Mouse (Mus musculus) layer of hippocampus, adult 11-12 months (tissue): ENCODE measurements at regions not wholly inside any gene's neighbourhood (a gene's known extent, or its start where the extent isn't known, plus 50 kb on each side); places are given as distances from the start of the nearest gene placed in this dataset.

Experiments
- DNase-seq: peaks from one replicate; pipeline ENCODE4 v3.0.0; 2022; ENCODE audit warnings: low spot score

DNA sequence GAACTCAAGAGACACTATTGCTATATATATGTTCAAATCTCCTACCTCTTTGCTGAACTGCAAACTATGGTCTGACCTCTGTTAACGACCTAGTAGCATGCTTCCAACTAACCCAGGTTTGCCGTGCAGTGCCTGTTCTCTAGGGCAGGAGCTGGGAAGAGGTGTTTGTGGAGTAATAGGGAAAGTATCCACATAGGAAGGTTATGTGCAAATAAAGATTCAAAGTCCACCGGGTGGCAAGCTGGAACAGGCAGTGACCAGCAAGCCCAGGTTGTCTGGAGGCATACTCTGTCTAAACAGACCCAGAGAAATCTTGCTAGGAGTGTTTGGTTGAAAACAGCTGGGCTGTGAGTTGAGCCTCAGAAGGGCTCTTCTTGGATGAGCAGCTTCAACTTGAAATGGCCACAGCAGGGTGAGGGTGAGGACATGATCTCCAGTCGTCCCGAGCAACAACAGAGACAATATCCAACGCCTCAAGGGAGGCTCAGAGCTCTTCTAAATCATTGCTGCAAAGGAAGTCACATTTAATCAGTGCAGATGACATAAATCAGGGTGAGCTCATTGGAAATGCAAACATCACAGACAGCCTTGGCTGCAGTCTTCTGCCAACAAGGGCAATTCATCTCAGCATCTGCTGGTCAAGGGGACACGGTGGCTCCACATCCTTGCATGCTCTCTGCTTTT lies 846.7 kb downstream of the Synb start:
- DNase-seq: no peak

DNA sequence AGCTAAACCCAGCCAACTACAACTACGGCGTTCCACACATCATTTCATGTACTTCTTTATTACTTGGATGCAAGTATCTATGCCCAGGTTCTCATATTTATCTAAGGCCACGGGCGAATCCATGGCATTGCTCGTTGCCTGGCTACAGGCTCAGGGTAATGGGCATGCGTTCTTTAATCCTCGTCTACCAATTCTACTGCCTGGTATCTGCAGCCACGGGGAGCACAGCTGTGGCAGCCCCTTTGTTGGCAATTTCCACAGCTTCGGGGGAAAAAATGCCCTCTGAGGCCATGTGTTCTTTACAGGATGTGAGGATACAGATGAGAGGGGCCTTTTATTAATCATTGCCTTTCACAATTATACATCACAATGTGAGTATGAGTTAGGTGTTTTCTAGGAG lies 860.8 kb downstream of the Synb start:
- no peak for DNase-seq

DNA sequence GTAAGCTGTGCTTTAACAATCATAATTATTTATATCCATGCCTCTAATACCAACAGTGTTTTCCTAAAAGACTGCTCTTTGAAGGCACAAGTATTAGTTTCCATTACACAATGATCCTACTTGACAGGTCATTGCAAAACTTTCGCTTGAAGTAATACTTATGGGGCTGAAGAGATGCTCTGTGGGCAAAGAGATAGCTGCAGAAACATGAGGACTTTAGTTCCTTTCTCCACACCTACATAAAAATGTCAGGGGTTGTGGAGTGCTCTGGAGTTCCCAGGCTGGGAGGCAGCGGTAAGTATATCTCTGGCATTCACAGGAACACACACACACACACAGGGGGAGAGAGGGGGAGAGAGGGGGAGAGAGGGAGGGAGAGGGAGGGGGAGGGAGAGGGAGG lies 862.0 kb downstream of the Synb start:
- no peak for DNase-seq

DNA sequence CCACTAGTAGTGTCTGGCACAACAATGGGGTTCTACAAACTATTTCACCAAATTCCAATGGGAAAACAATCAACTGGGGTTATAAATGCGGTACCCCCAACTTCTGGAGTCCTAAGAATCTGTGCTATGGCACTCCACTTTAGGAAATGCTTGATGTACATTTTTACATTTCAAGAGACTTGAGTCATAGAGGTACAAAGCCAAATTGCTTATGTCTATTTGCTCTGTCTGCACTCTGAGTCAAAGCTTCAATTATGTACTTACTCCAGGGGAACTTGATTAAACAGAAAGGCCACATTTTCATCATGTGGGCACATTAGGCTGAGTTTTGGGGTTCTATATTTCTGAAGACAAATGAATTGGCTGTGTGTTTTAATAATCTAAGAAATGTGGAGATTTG lies 866.9 kb downstream of the Synb start:
- DNase-seq: no peak

DNA sequence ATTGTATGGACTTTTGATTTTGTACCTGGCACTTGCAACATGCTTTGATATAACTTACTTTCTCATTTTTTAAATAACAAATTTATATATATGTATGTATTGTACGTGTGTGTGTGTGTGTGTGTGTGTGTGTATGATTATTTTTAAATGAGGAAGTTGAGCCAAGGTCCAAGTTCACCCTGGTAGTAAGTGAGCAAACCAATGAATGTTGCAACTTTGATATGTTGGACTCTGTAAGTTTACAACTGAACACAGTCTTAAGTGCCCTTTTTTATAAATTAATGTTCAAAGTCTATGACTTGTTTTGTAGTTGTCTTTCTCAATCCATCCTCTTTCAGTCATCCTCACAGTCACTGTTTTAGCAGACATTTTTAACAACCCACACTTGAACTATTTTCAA lies 901.7 kb downstream of the Synb start:
- no peak for DNase-seq

DNA sequence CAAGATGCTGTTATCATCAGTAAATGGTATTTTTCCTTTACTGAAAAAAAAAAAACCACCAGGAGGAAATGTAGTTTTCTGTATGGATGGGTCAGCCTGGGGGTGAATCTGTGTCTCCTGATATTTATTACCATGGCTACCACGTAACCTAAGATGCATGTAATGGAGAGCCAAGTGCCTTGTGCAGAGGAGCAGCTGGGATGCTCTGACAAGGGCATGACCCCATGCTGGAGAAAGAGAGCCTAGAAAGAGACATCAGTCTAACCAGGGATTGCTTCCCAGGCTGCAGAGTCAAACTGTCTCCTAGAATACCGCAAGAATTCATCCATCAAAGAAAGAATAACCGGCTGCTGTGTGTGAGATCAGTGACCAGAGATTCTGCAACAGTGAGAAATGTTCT lies 902.2 kb downstream of the Synb start:
- no peak for DNase-seq

DNA sequence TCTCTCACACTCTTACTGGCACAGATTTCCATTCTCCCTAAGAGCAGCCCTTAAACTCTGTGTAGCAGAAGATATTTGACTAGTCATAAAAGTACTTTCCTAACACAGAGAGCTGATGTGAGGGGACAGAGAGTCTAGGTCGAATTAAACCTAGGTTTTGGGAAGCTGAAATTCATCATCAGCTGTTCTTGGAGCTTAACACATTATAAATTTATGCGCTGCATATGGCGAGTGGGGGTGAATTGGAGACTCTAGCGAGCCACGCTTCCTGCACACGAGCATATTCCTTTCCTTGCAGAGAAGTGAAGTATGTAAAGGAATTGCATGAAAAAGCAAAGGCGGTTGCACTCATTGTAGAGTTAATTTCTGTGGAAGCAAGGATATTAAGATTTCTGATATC lies 912.4 kb downstream of the Synb start:
- DNase-seq: peak; percentile 36

DNA sequence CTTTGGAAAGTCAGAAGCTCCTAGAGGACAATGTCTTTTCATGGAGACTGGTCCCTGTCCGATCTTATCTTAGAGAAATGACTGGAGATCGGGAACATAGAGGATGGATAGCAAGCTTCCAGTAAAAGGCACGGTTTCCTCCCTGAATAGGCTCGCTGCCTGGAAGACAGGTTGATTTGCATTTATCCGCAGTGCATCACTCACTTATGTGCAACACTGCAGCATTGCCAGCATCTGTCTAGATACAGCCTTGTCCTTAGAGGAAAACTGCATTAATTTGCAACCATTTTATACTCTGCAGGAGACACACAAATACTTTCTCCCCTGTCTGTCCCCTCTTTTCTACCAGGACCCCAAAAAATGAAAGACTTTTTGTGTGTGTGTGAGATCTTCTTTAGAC lies 926.4 kb downstream of the Synb start:
- DNase-seq: no peak

DNA sequence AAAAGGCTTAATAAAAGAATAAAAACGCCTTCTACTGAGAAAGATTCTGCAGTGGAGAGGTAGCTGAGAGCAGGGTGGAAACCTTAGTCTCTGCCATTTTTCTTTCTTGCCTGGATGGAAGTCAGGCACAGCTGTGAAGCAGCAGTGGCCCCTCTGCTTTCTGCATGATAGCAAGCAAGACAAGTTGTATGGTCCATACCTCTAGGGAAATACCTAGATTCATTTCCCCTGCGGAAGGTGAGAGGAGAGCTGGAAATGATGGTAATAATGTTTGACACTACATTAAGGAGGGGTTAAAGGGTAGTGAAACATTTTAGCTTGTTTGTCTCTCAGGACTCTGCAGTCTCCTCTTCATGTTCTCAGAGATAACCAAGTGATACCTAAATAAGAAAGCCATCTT lies 930.2 kb downstream of the Synb start:
- DNase-seq: no peak

DNA sequence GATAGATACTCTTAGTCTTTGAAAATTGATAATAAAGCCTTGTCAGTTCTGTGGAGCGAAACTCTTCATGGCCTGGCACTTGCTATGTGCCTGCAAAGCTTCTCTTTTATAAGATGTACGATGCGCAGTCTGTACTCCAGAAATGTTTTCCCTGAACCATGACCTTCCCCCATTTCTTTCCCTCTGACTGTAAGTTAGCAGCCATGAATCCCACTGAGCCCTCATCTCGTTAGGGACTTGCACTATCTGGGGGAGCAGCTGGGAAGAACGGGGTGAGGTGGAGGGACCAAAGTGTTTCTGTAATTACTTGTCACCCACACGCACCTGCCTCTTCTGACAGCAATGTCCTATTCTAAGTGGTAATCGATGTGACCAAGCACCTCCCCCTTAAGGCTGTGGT lies 932.1 kb downstream of the Synb start:
- no peak for DNase-seq

DNA sequence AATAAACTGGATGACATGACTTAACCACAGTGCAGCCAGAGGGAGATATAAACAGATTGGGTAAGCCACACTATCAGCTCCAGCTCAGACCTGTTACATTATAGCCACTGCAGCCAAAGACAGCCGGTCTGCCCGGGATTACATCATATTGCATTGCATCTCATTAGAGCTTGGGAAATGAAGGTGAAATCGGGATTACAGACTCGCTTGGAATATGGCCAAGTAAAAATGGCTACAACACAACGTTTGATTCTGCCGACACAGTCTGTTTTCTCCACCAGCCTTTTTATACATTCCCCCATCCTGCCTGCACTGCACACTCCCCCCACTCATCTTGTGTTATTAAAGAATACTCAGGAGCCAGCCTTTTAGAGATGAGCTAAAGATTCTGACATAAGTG lies 932.6 kb downstream of the Synb start:
- no peak for DNase-seq

DNA sequence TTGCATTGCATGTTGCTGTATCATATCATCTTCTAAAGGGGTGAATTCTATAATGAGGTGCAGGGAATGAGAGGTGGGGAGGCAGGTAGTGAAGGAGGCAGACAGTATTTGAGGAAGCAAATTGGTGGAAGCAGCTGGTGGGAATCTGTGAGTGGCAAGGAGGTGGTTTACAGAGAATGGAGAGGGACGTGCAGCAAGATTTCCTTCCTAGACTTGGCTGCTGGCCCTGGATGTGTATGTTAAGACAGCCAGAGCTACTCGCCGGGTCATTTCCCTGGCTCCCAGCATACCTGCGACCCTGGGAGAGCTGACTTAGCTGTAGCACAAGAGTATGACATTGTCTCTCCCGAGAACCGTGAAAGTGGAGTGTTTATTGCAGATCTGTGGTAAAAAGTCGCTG lies 937.7 kb downstream of the Synb start:
- no peak for DNase-seq

DNA sequence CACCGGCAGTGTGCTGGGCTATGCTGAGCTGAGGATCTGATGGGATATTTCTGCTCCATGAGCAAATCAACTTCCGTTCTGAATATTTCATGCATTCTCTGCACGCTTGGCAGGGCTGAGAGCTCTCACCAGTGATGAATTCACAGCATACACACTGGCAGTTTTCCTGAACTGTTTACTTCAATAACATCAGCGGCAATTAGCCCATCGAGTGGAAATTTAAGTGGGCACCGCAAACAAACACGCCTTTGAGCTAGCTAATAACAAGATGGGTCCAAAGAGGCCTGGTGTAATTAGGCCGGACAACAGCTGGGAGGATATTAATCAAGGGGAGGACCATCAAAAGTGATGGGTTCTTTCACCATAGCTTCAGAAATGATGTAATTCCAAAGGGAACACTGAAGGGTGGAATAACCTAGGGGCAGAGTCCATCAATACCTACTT lies 938.6 kb downstream of the Synb start:
- DNase-seq: no peak

DNA sequence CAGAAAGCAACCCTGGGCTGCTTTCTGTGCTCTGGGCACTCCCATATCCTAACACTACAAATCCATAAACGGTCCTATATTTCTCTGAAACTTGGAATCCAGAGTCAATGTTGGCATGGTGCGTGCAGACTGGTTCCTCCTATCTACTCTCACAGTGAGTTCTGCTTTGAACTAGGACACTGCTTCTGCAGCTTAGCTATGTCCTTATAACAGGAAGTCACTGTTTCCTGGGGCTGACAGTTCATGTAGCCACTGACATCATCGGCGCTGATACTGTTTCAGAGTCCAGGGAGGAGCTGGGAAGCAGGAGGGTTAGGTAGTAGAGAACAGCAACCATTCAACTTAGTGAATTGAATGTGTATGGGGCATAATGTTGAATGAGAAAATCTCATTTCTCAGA lies 948.6 kb downstream of the Synb start:
- no peak for DNase-seq

DNA sequence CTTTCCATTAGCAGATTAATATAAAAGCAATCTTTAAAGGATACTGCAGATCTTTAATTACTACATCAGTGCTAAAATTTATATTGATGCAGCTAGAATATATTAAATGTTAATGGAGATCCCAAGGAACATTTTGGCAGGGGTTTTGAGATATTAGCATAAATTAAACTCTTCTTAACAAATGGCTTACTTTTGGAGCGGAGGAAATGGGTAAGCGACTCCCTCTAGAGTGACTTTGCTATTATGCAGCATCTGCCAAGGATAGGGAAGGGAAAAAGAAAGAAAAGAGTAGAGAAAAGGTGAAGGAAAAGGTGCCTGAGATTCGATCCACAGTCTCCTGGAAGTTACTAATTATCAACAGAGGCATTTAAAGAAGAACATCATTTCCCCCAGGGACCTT lies 949.4 kb downstream of the Synb start:
- DNase-seq: no peak

DNA sequence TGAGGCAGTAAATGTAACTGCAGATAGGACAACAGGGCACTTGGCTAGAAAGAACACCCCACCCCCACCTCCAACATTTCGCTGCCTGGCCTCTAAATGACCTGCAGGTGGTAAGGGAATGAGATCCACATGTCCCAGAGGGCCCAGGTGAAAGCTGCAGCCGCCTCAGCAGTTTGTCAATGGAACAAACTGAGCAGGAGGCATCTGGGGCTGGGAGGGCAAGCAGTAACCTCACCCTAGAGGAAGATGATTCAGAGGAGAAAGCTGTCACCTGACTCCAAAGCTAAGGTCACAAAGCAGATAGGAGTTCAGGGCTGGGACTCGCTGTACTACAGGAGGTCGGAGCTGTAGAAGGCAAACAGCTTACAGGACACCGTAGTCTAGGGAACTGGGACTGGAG lies 955.7 kb downstream of the Synb start:
- no peak for DNase-seq

DNA sequence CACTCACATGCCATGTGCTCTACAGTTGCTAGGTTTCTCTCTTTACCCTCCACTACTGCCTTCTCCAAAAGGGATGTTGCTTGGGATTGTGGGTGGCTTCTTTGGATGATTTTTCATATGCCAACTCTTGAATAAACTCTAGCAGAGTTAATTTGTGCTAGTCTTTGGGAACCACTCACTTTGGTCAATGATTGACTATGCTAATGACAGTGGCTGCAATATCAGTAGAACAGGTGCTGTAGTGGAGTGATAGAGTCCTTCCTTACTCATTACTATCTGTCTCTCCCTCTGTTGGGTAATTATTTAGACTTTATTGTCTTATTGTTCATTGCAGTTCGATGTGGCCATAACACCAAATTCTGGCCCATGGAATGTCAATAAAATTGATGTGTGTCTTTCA lies 969.0 kb downstream of the Synb start:
- no peak for DNase-seq

DNA sequence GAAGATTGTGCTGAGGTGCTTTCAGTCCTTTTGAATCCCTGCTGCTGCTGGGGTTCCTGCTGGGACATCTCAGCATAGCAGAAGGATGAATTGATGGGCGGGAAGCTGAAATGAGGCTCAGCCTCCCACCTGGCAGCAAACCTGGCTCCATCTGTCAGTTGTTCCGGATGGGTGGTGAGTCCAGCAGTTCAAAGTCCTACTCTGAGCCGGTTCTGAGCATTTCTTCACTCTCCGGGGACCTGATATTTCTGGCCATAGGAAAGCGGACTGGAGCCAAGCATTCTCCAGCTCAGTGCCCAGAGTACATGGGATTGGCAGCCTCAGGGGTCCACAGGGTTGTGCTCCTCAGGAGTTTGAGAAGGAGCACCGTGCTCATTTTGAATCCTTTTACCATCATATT lies 971.1 kb downstream of the Synb start:
- no peak for DNase-seq

DNA sequence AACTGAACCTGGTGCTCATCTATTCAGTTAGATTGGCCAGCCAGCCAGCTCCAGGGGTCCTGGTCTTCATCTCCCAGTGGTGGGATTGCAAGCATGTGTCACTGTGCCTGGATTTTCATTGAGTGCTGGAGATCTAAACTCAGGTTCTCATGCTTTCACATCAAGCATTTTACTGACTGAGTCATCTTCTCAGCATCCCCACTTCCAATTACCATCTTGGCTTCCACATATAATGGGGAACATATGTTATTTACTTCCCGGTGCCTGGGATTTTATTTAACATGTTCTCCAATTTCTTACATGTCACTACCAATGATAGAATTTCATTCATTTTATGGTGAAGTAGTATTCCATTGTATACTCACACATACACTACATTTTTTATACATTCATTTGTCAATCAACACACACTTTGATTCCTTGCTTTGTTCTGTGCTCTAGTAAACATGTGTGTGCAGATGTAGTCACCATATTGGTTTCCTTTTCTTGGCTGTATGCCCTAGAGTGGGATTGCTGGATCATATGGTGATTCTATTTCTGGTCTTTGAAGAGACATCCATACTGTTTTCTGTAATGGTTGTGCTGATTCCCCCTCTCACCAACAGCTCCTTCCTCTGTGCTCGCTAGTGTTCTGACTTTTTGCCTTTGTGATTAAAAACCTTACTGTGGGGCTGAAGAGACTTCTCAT lies 986.0 kb downstream of the Synb start:
- DNase-seq: peak; percentile 32

DNA sequence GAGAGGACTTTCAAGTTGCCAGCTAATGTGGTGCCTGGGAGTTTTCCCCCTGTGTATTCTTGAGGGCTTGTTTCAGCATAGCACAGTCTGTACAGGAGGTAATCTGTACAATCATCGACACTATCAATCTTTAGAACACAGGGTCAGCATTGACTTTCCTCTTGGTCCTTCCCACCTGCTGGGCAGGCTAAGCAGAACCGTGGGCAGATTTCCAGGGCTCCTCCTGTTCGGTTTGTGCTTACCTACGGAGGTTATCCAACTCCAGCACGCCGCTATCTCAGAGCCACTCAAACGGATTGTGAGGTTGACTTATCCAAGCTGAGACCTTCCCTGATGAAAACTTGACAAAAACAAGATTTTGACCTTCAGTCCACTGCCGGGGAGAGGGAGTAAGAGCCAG lies 988.9 kb downstream of the Synb start:
- no peak for DNase-seq

DNA sequence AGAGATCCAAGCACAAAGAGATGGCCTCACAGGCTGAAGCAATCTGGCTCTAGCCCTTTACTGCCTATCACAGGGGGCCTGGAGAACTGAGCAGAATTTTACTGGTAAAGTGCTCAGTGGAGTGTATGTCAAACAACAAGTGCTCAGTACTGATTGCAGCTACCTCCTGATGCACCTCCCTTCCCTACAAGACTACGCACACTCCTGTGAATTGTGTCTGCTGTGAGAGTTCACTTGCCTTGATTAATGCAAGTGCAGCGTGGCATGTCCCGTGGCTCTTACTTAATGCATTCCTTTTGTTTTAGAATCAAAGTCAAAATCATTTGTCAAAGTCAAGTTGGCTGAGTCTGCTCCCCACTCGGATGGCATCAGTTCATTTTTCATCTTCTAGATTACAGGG lies 992.4 kb downstream of the Synb start:
- no peak for DNase-seq

DNA sequence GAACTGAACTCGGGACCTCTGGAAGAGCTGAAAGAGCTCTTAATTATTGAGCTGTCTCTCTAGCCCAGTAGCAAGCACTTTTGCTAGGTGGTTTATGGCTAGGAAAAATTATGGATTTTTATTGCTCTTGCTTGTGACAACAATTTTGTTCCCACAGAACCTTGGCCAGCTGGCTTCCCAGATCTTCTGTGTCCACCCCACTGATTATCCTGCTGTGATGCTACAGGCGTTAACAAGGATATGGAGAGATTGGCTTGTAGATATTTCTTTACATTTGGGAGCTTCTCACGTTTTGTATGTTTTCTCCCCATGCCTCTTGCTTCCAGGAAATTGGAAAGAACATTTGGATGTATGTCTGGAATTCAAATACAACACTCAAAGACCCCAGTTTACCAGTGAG lies 1008.6 kb downstream of the Synb start:
- DNase-seq: no peak

DNA sequence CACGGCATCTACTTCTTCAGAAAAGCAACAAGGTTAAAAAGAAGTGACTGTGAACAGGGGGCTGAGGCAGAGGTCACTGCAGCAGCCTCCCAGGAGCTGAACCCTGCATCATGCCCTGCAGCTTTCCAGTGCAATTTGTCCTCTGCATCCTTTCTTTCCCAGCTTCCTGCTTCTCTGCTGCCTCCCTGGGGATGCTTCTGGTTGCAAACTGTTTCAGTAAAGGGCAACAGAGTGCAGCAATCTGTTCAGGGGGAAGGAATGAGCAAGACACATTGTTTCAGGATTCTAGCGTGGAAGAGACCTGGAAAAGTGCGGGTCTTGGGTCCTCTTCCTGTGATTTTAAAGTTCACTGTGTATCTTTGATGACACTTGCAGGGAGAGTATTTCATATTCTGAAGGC lies 1032.7 kb downstream of the Synb start:
- no peak for DNase-seq

DNA sequence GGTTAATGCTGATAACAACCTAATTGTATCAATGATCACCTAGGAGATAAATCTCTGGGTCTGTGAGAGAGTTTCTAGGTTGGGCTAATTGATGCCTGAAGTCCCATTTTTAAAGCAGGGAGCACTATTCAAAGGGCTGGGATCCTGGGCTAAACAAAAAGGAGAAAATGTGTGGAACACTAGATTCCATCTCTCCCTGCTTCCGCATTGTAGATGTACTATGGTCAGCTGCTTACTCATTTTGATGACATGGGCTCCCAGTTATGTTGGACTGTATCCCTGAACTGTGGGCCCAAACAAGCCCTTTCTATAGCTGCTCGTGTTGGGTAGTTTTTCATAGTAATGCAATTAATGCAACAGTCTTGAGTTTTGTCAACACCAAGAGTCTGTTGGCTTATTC lies 1047.1 kb downstream of the Synb start:
- DNase-seq: no peak
